Mouse (Mus musculus) left cerebral cortex, adult 9 months (tissue): ENCODE data around the gene Igsf9.

Experiments
- DNase-seq, 2 experiments: peaks; one replicate each; pipeline ENCODE4 v3.0.0; 2022; ENCODE audit warnings: low spot score in 2 of 2

Gene Igsf9

DNA sequence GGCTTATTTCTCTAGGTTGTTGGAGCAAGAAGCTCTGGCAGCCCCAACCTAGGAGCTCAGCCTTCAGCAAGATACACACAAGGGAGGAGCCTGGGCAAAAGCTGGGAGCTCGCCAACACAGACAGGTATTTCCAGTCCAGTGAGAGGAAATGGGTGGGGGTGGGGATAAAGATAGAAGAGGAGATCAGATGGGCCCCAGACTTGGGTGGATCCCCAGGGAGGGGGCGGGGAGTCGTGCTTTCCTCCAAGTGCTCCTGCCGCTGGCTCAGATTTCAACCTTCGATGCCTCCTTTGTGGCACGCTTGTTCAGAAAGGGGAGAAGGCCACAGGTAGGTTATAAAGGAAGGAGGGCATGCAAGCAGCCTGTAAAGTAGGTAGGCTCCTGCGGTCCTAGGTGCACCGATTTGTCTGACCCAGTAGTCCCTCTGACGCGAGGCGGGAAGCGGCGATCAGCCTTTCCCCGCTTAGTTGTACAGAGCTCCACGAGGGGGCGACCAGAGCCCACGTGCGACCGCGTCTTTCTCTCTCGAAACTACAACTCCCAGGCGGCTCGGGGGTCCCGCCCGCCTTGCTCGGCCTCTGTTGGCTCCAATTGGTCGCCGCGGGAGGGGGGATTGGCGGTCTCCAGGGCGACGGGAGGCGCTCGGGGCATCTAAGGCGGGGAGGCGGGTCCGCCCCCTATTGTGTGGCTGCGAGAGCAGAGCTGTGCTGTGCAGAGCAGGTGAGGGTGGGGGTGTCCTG lies at the start of gene Igsf9:
Gene Igsf9 (plus strand): TSS at position 249 of the 741 bp plus-strand sequence.
- DNase-seq: peak; percentile 85 to 94

DNA sequence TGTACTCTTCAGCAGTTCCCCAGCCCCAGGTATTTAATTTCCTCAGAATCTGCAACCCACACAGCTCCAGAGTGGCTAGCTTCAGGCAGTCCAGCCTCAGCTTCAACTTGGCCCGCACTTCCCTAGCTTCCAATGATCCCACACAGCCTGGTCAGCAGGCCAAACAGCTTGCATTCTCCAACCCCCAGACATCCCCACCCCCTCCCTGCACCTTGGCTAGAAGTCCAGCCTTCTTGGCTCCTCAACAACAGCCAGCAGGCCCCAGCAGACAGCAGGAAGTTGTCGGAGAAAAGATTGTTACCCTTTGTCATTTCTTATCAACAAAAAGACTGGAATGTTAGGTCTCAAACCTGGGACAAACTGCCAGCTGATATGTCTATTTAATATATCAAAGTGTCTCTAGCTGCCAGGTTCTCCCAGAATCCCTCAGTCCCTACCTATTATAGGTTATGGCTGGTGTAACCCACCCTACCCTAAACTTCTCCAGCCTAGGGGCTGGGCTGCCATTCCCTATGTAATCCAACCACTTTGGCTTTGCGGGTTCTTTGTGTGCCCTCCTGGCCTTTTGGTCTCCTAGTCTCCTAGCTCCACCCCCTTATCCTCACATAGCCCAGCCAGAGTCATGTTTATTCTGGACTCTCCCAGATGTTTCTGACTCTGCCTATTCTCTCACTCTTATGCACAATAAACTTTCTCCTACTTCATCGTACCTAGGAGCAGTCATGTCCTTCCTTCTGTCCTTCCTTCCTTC lies 49.6 kb upstream of the Igsf9 start:
- DNase-seq: no peak

DNA sequence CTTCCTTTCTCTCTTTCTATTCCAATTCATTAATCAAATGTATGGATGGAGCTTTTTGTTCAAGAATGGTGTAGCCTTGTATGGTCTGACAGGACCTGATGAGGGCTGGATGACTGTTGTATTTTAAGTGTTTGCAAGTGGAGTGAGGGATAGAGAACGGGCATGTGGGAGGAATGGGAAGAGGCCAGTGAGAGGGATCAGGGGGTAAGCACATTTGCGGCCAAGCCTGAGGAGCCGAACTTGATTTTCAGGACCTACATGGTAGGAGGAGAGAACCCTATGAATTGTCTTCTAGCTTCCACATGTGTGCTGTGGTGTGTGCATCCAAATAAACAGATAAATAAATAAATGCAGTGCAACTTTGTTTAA lies 49.0 kb upstream of the Igsf9 start:
- DNase-seq: no peak

DNA sequence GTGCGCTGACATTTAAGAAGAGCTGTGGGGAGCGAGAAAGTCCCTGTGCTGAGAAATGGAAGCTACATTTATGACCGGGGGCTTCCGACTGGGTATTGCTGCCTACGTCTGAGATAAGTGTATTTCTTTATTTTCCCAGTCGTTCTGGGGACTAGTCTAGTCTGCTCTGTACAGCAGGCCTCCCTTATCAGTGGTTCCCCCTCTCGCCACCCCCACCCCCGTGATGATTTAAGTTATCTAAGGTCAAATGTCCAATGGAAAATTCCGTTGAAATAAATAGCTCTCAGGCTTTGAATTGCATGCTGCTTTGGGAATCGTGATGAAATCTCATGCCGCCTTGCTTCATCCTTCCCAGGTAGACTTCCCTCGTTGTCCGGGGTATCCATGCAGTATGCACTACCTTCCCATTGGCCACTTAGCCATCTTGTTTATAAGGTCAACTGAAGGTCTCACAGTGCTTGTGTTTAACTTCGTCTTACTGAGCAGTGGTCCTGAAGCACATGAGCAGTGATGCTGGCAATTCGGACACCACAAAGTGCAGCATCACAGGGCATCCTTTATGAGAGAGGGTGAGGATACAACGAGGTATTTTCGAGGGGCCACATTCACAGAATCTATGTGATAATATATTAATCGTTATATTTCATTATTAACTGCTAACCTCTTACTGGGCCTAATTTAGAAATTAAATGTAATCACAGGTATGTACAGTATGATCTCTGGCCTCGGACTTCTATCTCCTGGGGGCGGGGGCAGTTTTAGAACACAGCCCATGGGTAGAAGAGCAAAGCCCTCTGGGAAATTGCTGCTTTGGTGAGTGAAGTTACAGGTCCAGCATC lies 48.4 kb upstream of the Igsf9 start:
- DNase-seq: no peak

DNA sequence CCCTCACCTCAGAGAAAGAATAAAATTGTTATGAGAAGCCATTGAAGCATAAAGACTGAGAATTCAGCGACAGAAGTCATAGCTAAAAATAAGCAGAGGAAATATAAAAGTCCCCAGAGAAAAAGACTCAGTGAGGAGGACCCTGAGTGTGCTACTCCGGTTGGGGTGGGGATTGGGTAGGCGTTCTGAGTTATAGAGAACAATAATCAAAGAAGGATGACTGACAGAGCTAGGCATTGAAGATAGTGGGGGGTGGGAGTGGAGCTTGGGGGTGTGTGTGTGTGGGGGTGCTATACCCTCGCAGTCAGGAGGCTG lies 47.8 kb upstream of the Igsf9 start:
- DNase-seq: no peak

DNA sequence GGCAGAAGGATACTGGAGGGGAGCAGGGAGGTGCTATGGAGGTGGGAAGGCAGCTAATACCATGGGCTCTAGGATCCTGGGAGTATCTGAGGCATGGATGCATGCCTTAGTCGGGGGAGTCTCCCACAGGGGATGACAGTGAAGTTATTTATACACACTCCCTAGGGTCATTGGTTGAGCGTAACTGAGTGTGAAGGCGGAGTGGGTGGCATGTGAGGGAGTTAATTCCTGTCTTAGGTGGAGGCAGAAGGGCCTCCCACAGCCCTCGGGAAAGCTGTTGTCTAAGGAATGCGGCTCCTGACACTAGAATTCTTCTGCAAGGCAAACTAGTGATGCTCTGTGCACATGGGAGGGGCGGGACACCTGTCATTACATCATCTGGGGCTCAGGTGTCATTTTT lies 44.8 kb upstream of the Igsf9 start:
- DNase-seq: no peak

DNA sequence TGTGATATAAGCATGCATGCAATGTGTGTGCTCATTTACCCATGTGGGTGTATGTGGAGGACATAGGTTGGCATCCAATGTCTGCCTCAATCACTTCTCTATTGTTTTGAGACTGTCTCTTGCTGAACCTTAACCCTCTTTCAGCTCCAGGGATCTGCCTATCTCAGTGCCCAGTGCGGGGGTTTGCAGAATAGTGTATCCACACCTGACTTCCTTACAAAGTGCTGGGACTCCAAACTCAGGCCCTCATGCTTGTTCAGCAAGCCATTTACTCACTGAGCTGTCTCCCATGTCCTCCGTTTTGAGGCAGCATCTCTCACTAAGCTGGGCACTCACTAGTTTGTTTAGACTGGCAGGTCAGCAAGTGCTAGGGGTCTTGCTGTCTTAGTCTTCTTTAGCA lies 43.0 kb upstream of the Igsf9 start:
- DNase-seq: no peak

DNA sequence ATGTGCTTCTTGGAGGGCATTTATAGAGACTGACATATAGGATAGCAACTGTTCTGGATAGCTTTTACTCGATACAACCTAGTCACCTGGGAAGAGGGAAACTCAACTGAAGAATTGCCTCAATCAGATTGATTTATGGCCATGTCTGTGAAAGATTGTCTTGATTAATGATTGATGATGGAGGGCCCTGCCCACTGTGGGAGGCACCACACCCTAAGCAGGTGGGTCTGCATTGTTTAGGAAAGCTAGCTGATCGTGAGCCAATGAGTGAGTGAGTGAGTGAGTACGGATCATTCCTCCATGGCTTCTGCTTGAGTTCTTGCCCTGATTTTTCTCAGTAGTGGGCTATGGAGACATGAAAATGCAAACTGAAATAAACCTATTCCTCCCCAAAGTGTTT lies 41.1 kb upstream of the Igsf9 start:
- no peak for DNase-seq

DNA sequence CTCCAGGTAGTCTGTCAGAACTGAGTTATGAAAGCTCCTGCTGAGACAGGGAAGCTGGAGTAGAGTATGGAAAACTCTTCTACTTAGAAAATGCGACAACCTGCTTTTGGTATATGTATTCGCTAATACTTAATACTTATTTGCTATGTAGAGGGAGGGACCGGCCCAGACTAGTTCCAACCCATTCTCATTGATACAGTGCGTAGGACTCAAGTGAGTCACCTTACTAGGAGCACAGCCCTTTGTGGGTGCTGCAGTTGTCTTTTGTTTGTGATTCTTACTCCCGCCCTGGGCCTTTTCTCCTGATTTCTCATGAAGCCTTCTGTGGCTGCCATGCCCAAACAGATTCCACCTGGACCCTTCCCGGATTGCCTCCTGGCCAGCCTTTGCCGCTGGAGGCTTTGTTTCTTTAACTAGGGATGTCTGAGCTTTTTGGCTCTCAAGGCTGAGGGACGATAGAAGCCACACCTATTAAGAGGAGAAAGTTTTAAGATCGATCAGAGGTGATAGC lies 39.6 kb upstream of the Igsf9 start:
- DNase-seq: no peak

DNA sequence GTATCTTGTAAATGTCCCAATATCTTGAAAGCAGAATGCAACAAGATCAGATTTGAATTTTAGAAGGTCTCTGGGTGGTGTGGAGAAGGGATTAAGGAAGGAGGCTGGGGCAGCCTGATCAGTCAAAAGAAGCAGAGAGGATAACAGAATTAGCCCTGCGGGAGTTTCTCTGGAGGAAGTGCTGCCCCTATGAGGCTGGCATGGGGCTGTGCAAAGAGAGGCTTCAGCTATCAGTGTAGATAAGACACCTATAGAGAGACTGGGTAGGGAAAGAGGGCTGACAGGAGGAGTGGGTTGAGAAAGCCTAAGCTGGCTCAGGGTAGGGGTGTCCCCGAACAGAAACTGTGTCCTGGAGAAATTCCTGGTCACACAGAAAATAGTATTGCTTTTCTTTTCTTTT lies 31.4 kb upstream of the Igsf9 start:
- no peak for DNase-seq

DNA sequence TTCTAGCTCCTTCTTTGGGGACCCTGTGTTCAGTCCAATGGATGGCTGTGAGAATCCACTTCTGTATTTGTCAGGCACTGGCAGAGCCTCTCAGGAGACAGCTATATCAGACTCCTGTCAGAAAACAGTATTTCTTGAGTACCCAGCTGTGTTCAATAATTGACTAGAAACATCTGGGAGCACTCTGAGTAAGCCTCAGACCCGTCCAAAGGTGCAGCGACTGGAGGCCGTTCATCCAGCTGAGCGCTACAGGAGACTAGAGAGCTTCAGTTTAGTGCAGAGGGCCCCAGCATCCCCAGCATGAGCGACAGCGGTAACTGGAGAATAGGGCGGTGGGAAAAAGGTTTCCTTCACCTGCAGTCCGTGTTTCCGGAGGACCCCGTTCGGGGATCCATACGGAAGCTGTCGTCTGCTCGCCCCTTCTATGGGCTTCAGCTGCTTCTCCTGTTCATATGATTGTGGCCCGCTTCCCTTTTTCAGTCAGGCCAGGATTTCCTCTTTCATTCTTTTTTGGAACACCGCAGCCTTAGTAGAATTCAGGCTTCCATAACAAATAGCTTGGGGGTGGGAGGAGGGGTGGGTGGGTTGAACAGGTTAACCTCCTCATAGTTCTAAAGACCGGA lies 30.6 kb upstream of the Igsf9 start:
- DNase-seq: no peak

DNA sequence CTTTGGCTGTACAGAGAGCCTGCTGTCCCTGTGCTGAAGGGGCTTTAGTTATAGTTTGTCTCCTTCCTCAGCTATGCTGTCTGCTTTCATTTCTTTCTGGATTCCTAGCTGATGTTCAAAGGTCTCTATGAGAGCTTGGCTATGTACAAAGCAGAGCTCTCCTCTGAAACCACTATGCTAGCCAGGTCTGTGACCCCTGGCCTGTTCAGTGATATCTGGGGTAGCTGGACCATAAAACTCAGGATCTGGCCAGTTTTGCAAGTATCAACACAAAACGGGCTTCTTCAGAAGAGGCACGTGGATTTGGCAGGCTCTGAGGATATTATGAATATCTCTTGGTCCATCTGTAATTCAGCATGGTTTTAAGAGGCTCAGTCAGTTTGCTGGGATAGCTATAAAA lies 28.7 kb upstream of the Igsf9 start:
- no peak for DNase-seq

DNA sequence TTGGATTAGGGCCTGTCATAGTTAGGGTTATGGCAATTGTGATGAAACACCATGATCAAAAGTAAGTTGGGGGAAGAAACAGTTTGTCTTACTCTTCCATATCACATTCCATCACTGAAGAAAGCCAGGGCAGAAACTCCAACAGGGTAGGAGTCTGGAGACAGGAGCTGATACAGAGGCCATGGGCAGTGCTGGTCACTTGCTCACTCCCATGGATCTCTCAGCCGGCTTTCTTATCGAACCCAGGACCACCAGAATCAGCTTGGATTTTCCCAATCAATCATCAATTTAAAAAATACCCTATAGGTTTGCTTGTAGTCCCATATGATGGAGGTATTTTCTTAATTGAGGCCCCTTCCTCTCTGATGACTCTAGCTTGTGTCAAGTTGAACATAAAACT lies 27.8 kb upstream of the Igsf9 start:
- DNase-seq: no peak

DNA sequence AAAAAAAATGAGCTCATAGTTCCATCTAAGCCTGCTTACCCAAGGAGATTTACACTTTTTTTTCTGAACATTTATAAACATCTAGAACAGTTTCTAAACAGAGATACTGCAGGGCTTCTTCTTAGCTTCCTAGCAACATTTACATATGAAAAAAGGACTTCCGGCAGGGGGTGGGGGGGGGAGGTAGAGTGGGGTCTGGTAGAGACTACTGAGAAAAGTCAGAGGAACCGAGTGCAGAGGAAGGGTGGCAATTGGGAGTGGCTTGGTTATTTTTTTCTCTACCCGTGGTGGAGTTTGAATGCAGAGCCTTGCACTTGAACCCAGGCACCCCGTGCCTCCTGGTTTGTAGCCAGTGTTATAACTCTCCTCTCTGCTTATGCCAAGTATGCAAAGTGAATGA lies 26.2 kb upstream of the Igsf9 start:
- DNase-seq: no peak

DNA sequence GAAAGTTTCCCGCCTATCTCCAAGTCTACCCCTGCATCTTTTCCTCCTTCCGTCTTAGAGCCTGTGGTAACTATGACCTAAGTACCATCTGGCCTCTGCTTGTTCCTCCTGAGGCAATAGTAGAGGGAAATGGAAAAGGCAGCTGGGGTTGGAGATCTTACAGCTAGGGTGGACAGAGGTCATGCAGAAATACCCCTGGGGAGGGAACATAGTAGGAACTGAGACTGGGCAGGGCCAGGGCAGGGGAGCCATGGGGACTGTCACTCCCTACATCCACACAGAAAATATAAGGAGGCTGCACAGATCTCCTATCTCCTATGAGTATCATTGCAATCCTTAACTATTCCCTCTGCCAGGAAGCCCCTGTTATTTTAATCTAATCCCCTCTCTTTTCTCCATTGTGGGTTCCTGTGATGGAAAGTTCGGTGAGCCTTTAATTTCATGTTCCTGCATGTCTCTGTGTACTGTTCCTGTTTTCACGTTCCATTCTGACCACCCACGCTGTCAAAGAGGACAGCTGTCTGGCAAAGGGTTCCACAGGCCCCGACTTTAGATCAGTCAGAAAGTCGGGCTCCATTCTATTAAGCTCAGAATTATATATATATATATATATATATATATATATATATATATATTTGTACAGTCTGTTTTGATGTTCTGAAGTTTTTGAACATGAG lies 25.4 kb upstream of the Igsf9 start:
- no peak for DNase-seq

DNA sequence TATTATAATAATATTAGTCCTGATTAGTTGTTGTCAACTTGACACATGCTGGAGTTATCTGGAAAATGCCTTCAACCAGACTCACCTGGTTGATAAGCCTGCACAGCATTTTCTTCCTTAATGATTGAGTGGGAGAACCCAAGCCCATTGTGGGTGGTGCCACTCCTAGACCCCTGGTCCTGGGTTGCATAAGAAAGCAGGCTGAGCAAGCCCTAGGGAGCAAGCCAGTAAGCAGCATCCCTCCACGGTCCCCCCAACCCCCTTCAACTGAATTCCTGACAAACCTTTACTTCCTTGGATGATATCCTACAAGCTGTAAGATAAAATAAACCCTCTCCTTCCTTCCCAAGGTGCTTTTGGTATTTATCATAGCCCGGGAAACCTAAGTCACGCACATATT lies 24.4 kb upstream of the Igsf9 start:
- no peak for DNase-seq

DNA sequence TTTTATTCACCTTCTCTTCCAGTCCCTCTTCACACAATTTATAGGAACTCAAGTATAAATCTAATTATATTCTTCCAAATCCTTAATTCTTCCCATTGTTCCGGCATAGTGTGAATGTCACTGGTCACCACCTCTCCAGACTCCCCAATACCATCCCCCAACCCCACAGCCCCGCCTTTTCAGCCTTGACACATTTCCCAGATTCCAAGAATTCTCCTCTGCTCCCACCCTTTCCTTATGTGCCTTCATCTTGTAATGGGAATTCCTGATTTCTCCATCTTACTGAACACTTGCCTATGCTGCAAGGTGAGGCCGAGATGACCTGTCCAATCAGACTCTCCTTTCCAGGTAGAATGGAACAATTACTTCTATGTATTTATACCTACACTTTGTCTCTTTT lies 23.5 kb upstream of the Igsf9 start:
- DNase-seq: no peak

DNA sequence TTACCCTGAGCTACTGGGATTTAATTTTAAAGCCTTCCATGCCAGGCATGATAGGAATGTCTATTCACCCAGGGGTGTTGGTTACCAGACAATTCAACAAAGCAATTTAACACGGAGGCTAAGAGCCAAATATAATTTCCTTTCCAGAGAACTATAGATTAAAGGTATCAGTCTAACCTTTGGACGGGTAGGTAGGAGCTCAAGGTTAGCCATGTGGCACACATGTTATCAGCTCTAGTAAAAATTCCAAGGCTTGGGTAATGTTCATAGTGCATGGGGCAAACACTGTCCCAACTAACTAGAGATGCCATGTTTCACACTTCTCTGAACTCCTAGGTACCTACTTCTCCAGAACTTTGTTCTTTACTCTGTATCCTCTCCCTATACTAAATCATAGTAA lies 20.0 kb upstream of the Igsf9 start:
- no peak for DNase-seq

DNA sequence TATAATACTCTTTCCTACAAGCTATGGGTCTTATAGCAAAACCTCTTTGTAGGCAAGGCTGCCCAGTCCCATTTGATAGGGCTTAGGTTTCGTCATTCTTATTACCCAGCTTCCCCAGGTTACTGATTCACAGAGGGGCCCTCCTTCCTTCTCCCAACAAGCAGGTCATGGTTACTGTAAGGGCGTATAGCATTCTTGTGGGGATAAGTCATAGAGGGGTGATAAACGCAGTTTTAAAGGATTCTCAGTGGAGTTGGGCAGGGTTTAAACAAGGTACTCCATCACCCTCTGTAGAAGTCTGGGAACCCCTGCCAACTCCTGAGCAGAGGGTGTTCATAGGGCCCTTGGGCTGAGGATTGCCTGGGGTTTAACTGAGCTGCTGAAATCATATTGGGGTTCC lies 19.1 kb upstream of the Igsf9 start:
- DNase-seq: no peak

DNA sequence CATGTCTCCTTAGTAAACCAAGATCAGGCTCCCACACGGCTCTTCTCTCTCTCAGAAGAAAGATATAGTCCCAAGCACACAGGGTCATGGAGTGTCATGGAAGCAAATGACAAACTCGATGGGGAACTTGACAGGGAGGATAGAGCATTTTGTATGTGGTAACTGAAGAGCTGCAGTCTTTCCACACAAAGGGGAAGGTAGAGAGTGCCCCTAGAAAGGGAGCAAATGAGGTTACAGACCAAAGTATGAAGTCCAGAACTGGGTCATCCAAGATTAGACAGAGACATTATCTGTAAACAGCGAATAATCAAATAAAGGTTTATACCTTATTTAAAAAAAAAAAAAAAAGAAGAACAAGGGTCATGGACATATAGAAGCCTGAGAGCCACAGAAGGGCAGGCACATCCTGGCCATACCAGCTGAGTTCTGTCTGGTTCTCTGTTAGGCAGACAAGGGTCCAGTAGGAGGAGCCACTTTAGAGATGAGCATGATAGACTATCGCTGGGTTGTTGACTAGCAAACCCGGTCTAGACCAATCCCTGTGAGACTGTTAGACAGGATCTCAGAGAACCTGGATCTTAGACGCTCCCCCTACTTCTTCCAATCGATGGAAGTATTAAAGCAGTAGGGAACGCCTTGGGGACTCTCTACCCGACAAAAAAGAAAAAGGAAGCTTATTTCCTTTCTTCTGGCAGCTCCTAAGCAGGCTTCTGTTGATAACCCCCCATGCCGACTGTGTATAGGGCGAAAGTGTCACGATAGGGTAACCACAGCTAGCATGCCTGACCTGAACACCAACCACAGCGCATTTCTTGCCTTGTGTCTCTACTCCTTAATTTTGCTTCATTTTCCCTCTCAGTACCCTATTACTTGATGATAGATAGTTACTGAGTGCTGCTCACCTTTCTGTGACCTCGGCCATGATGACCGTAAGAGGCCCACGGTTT lies 17.9 kb upstream of the Igsf9 start:
- no peak for DNase-seq
